Mouse (Mus musculus) cerebellum, postnatal 14 days (tissue): ENCODE data around the gene Map1b.

Experiments used
- DNase-seq, 2 experiments: peaks; one replicate each; pipeline ENCODE4 v3.0.0; 2021; ENCODE audit warnings: mixed read lengths in 2 of 2

The Map1b gene

DNA sequence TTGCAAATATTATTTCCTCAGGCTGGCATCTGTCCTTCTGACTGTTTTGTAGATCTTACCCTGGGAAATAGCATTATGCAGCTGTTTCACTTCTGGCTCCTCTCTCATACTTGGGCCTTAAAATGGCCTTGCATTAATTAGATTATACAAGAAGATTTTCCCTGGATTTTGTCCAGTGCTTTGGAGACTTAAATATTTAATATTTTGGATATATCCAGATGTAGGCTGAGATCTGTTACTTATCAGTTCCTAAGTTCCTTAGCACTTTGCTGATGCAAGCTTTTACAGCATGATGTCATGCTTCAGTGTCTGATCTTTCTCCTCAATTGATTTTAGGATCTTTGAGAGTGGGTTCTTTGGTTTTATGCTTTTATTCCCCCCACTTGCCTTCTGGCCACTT is 11.6 kb upstream of the Map1b start:
- DNase-seq = no peak

DNA sequence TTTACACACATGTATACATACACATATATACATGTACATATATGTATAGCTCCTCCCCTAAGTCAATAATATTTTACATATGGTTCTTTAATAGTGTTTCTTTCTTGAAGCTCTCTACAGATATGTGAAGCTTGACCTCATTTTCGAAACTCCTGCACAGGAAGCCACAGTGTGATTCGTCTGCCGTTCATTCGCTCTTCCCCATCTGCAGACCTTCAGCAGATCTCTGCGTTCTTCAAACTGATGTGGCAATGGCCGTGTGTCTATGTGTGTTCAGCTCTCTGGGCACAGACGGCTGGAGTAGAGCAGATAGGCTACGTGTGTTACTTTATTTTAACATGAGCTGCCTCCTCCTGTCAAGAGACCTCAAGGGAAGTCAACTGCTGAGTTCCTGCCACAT is 9.2 kb upstream of the Map1b start:
- DNase-seq = no peak

DNA sequence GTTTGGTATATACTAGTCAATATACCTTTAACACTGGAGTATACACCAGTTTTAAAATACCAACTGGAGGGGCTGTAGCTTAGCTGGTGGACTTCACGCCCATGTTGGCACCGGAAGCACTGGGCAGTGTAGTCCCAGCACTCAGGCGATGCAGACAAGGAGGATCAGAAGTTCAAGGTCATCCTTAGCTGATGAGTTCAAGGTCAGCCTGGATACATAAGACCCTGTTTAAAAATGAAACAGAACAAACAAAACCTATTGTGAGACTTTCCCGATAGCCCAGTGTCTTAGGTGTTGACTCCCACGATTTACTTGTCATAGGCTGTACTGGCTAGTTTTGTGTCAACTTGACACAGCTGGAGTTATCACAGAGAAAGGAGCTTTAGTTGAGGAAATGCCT is 1.5 kb upstream of the Map1b start:
- DNase-seq = no peak

DNA sequence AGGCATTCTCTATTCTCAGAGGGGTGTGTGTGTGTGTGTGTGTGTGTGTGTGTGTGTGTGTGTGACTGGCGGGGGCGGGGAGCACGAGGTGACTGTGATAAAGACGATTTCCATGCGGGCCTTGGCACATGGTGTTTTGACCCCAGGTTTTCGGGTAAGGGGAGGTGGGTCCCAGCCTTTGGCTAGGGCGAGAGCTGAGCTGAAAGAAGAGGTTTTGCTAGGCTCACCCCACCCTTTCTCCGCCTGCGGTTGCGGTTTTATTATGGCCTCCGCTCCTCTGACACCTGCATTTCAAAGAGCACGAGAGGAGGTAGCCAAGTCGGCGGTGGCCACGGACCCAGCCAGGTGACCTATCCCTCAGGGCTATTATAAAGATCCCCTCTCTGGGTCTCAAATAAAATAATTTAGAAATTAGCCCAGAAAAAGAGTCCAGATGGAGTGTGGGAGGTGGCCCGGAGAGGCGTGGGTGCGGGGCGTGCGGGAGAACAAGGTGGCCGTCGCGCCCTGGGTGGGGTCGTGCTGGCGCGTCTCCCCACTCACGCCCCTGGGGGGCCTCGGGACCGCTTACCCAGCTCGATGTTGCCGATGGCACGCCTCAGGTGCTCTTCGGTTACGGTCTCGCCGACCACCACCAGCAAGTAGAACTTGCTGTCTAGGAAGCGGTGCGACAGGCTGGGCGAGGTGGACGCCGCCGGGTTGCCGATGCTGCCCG is 448 bp downstream of the Map1b start:
- peak in 1 of 2 experiments; percentile 77 for DNase-seq

DNA sequence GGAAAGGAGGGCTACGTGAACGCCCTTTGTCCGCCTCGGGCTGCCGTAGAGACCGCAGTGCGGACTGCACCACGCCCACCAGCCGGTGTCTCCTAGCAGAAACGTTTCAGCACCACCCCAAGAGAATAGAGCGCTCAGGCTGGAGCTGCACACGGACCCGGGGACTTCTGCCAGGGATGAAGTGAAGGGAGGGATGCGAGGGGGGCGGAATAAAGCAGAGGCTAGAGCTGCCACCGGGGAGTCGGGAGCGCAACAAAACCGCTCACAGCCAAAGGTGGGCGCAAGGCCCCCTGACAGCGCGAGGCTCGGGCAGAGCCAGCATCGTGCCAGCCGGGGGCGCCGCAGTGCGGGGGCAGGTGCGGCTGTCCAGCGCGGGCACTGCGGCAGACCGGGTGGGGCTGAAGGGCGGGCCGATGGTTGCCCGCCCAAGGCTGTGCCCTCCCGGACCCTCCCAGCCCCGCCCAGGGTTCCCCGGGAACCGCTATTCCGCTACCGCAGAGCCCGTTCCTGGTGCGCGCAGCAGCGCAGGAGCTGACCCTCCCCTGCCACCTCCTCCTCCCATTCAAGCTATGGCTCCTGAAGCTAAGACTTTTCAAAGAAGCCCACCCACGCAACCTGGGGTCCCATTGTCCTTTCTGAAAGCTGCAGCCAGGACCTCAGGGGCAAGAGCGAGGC is 1.3 kb downstream of the Map1b start:
- peak; percentile 91 for DNase-seq

DNA sequence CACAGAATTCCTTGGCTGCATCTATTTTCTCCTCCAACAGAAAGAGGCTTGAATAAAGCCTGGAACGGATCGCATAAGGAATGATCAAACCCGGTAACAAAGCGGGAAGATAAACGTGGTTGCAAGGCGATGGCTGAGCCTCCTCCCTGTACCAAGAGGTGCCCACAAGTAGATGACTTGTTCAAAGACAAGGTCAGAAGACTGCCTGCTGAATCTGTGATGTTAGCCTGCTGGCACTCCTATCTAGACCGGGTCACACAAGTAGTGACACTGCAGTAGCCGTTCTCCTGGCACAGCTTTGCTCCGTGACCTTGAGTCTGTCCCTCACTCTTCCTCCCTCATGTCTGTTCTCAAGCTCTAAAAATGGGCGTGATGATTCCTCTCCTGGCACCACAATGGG is 2.4 kb downstream of the Map1b start:
- peak; percentile 48 to 61 for DNase-seq

DNA sequence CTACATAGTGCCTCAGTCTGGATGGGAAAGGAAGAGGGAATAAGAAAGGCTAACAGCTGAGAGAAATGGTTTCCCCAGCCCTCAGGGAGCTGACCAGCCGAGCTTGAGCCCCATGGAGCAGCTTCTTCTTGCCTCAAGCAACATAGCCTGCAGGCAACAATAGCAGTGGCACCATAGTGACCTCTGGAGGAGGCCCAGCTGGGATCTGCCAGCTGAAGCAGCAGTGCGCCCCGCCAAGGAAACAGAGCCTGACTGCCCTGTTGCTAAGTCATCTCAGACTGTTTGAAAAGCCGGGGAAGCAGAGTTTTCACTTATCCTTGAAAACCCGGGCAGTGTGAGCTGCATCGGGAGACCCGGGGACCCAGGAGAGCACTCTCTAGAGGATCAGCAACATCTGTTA is 3.2 kb downstream of the Map1b start:
- DNase-seq = peak; percentile 67

DNA sequence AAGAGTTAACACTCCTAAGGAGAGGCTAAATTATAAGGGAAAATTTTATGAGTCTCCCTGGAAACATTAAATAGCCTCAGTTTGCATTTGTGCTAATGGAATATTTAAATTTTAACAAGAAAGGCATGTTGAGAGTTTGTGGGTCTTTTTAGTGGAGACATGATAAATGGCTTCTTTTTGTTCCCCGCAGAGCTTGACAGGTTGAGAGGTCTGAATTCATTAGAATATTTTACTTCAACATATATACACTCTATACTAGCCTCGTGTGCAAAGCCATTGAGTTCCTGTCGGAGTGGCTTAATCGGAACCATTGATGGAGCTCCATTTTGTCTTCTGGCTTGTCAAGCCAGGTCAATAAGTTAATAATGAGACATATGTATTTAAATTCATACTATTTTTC is 6.4 kb downstream of the Map1b start:
- DNase-seq = no peak

DNA sequence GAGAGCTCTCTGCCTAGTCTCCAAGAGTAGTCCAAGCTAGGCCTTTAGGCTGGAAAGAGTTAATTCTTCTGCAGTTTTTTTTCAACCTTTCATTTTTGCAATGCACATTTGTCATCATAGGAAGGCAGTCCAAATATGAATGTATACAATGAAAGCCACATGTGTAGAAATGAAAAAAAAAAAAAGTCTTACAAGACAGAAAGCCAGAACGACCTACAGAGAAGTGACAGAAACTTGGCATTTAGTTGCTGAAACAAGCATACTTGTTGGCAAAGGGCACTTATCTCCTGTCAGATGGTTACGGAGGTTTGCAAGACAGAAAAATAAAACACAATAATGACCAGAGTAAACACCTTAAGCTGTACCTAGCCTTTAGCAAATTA is 9.8 kb downstream of the Map1b start:
- DNase-seq = no peak

DNA sequence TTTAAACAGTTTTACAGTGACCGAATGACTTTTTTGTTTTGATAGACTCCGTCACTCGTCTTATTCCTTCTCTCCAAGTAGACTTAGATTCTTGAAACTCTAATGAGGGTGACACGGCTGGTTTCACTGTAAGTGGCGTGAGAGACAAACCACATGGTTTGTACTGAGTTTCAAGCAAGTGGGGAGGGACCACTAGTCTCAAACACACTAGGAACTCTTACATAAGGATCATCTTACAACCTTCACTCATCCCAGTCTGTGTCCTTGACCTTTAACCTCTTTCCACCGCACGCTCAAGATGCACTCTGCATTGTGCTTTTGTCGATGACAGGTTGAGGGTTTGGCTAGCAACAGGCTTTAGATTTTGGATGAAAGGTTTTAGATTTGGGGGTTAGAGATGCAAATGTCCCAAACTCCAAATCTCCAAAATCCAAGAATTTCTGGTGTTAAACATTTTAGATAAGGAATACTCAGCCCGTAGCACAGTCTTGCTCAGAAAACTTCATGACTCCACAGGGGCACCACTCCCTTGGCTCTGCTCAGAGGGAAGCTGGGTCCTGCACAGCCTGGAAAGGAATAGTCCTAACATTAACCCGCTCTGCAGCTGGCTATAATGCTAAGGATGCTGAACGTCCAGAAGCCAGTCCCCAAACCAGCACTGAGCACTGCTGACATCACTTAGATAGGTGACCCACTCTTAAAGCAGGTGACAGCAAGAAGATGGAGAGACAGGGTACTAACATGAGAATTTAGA is 10.3 kb downstream of the Map1b start:
- no peak for DNase-seq

DNA sequence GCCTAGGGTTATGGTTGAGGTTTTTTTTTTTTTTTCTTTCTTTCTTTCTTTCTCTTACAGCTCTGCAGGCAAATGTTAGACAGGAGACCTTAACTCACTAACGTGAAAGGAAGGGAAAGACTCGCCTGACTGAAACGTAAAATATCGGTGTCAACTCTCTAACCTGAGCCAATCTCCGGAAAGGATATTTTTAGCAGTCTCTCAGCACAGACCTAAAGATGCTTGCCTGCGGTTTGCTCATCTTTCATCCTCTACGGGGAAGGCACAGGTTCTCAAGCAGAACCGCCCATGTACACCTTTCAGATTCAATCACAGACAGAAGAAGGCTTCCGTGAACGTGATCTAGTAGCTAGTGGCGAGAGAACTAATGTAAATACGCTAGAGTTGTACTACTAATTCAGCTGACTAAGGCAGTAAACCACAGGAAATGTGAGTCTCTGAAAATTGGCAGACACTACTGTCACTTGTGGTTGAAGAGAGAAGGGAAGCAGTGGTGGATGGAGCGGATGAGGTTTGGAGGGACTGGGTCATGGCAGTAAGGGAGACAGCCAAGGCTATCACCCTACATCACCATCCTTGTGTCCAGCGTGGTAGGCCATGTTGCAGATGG is 12.9 kb downstream of the Map1b start:
- no peak for DNase-seq

DNA sequence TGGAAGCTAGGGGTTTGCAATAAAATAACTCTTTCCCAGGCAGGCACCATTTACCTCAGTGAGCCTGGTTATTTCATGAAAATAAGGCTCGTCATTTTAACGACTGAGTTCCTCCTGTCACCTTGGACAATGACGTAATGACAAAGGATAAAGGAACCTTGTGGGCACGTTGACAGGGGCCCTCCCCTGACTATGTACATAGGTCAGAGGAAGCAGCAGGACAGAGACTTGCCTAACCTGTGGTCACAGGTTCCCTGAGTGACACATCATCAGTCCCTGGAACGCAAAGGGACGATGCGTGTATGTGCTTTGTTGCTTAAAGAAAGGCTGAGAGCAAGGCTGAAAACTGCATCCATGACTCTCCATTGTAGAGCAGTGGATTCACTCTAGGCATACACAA is 13.4 kb downstream of the Map1b start:
- no peak for DNase-seq

DNA sequence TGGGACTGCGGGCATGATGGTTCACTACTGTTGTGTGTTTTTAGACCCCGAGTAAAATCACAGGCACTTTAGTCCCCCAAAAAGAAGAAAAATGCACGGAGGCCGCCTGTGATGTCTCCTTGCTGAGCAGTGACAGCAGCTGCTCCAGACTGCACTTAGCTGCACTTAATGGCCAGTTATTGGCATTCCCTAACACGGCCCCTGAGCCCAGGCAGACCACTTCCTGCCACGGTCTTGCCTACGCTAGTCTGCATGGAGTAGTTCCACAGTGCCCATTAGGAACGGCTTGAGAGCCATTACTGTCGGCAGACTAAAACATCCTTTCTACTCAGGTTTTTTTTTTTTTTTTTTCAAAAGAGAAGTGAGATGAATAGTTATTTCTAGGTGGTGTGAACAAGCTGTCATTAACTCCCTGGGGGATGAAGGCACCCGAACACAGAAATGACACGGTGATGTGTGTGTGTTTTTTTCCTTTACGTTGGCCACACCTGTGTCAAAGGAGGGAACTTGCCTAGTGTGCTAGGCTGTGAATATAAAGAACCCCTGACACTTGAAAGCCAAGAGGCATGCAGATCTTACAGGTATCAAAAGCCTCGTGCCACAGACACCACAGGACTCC is 14.1 kb downstream of the Map1b start:
- DNase-seq = no peak

DNA sequence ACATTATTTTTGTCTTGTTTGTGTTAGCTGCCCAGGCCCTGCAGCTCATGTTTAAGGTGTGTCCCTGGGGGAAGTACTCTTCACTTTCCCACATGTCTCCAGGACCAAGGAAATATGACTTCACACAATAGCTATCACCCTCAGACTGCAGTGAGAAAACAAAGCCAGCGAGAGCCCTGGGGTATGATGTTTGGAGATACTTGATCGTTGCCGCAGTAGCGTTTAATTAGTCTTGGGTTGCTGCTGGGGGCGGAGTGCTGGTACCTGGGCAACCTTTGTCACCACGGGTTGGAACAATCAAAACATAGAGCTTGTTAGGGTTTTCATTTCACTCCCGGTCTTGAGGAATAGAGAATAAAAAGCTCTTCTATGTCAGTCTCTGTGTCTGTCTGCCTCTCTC is 14.9 kb downstream of the Map1b start:
- DNase-seq = no peak

DNA sequence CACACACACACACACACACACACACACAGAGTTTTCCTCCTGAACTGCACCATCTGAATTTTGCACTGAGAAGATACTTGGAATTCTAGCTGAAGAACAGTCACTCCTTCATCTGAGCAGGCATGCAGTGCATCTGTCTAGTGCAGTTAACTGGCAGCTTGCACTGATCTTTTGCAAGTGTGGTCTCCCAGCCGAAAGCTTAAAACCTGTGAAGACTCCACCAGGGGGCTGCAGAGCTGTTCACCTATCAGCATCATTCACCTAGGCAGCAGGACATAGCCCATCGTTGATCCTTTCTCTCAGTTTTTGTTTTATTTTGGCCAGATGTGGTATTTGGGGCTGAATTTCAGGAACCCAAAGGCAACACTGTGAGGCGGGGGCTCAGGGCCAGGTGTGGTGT is 15.7 kb downstream of the Map1b start:
- DNase-seq = no peak

DNA sequence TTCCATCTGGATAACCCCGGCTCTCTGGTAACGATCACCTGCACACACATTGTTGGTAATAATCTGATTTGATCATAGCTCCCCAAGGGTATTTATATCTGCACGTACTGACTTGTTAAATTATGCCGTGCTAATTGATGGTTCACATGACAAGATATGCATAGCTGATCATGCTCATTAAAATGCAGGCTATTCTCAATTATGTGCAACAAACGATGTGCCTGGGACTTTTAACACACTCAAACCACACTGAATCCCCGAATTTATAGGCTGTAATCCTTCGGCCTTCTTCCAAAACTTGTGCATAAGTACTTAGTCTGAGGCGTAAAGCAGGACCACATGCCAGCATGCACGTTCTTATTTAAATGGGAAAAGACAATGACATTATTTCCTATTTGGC is 16.6 kb downstream of the Map1b start:
- DNase-seq = no peak

DNA sequence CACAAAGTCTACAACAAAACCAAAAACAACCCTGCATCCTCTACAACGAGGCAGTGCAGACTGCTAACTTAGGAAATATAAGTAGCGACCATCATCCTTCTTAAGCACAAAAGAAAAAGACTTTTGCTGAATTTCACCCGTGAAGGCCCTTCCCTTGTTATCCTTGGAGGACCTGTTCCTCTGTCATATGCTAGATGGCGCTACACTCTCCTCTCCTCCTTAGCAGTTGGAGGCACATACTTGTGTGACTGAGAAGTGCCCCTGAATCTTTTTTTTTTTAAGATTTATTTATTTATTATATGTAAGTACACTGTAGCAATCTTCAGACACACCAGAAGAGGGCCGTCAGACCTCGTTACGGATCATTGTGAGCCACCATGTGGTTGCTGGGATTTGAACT is 20.2 kb downstream of the Map1b start:
- DNase-seq = peak in 1 of 2 experiments; percentile 21

DNA sequence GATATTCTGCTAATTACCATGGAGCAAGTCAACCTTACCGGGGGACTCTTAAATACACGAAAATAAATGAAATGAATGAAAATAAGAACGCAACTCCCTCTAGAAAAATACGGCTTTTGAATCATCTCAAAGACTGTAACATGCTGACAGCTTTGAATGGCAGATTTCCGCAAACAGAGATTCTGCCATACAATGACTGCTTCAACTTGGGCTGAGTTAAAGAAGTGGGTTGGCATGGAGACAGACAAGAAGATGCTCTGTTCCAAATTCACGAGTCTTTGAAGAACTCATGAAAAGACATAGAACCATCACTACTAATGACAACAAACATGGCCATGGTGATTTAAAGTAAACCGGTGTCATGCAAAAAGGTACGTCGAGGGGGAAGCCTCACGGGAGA is 21.9 kb downstream of the Map1b start:
- no peak for DNase-seq

DNA sequence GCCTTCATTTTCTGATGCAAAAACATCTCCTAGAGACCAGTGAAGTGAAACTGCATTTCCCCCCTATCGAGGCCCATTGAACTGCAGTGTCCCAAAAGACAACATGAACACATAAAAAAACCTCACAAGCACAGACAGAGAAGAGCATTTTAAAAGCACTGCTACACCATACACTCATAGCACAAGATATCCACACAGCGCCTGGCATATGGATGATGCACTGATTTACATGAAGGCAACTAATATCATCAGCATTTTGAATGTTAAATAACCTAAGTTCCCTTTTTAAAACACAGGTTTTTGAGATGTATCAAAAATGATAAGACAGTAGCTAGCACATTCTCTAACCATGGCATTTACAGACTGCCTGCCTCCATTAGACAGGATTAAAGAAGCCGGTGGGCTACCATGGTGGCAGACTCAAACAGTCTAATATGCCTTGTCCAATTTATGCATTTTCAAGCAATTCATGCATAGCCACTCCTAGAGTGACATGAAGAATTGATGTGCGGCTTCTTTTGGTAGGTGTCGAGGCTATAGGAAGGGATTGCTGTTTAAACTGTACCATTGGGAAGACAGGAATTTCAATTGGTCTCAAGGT is 22.9 kb downstream of the Map1b start:
- DNase-seq = no peak

DNA sequence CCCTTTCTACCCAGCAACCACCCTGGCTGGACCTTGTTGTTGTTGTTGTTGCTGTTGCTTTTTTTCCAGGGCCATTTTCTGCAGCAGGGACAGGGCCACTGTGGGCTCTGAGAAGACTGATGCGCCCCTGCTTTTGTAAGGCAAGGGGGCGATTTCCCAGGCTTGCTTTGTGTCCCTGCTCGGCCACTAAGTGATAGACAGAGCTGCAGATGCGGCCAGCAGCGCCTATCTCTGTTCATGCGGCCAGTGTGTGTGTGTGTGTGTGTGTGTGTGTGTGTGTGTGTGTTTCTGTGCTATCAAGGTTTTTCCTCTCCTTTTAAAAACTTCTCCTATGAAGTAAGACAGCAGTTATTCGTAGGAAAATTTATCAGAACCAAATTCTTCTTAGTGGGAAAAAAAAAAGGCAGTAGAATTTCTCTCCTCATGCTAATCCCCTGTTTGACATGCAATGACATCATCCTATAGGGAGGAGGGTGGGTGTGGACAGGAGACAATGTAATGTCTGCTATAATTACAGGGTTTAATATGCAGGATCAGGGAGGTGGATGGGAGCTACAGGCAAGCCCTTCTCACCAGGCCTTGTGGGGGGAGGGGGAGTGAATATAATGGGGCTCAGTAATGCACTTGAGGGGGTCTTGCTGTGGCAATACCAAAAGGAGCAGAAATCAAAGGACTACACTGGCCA is 23.6 kb downstream of the Map1b start:
- no peak for DNase-seq

DNA sequence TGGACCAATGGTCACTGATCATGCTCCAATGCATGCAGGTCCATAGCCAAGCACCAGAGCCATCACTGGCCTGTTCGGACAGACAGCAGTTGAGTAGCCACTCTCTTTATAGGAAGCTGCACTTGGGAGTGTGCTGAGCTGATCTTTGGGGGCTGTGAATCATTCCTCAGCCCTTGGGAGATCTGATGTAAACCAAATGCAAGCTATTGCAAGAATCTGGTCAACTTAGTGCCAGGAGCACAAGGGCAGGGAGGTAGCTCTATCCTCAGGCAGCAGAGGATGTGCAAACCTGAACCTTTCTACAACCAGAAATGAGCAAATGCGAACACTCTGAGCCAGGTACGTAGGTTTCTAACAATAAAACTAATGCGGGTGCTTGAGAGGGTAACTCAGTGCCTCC is 26.3 kb downstream of the Map1b start:
- DNase-seq = no peak

DNA sequence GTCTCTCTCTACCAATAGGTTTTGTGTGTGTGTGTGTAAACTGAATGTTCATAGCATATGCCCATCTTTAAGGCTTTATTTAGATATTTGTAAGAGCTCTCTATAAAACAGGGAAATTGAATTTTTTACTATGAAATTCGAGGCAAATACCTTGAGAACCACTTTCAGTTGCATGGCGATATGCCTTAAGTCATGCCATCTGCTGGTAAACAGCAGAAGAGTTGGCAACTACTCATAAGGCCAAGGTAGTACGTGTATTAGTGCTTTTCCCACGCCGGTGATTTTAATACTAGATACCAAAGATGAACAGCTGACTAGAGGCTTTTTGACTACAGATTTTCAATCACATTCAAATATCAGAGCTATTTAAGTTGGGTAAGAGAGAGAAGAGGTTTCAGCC is 27.2 kb downstream of the Map1b start:
- DNase-seq = no peak
